Mouse (Mus musculus) CH12.LX (cell line): ENCODE data around the gene Arhgef25. TPM values are rescaled to one million over a fixed set of nuclear protein-coding genes. Genes with fewer than 3 reads are reported as not detected.

Experiments used
- DNase-seq: peaks from one replicate; pipeline ENCODE4 v3.0.0-alpha.2; 2013; ENCODE audit errors: extremely low read depth
- H3K27ac ChIP-seq: 2 replicates; pipeline ENCODE4 v1.5.1; 2012; ENCODE audit warnings: low read depth, mild to moderate bottlenecking, control low read depth, moderate library complexity; ENCODE audit not compliant: insufficient read depth
- H3K27me3 ChIP-seq: replicated peaks from 2 replicates; pipeline ENCODE3; 2012; ENCODE audit warnings: inconsistent platforms
- H3K36me3 ChIP-seq, 2 experiments: replicated peaks in 1 of 2; 2 replicates each; pipeline versions ENCODE3 to v1.6.1; 2012; ENCODE audit warnings: inconsistent platforms in 1 of 2, low read length in 1 of 2, mild to moderate bottlenecking in 1 of 2, mixed read lengths in 1 of 2, moderate library complexity in 1 of 2; ENCODE audit not compliant: control insufficient read depth in 1 of 2, insufficient read depth in 1 of 2
- H3K4me1 ChIP-seq, 2 experiments: 2 replicates each; pipeline ENCODE4 v1.6.1; 2012; ENCODE audit warnings: inconsistent platforms in 1 of 2, moderate library complexity in 1 of 2; ENCODE audit not compliant: insufficient read depth in 2 of 2, control insufficient read depth in 1 of 2
- H3K4me2 ChIP-seq: 2 replicates; pipeline ENCODE4 v1.6.1; 2012; ENCODE audit warnings: low read depth, mild to moderate bottlenecking, control low read depth; ENCODE audit not compliant: poor library complexity, insufficient read depth, severe bottlenecking
- H3K4me3 ChIP-seq, 3 experiments: fragments of 150-350 bp in 1 of 3; sonication (generic) in 1 of 3; replicated peaks in 1 of 3; 2 replicates each; pipeline versions ENCODE3 to v1.5.1; 2011 to 2012; ENCODE audit warnings: low read depth in 2 of 3, low read length in 2 of 3, mild to moderate bottlenecking in 2 of 3, moderate library complexity in 2 of 3, control low read depth in 1 of 3, improper control_type of control experiment in 1 of 3, inconsistent platforms in 1 of 3, mixed read lengths in 1 of 3; ENCODE audit not compliant: poor library complexity in 1 of 3
- H3K79me2 ChIP-seq: replicated peaks from 2 replicates; pipeline ENCODE4 v1.6.1; 2012; ENCODE audit warnings: mild to moderate bottlenecking, moderate library complexity; ENCODE audit not compliant: control insufficient read depth, poor library complexity, insufficient read depth, severe bottlenecking; ENCODE audit errors: extremely low read depth
- H3K9ac ChIP-seq: 2 replicates; pipeline ENCODE4 v1.6.1; 2012; ENCODE audit warnings: low read depth, mild to moderate bottlenecking, control low read depth, moderate library complexity; ENCODE audit not compliant: insufficient read depth
- H3K9me3 ChIP-seq: replicated peaks from 2 replicates; pipeline ENCODE3; 2012; ENCODE audit warnings: low read length, inconsistent platforms, mixed read lengths
- CHD2 ChIP-seq: IDR thresholded peaks from 2 replicates; pipeline ENCODE4 v1.6.1; 2011; ENCODE audit warnings: low read length, improper control_type of control experiment
- ETS1 ChIP-seq: conservative IDR thresholded peaks from 2 replicates; pipeline ENCODE4 v1.6.1; 2012; ENCODE audit warnings: low read depth, mild to moderate bottlenecking, inconsistent platforms, low read length, improper control_type of control experiment, moderate library complexity
- JUN ChIP-seq: IDR thresholded peaks from 2 replicates; pipeline ENCODE4 v1.6.1; 2011; ENCODE audit warnings: low read depth, mild to moderate bottlenecking, low read length, improper control_type of control experiment, moderate library complexity; ENCODE audit not compliant: insufficient read depth
- MAZ ChIP-seq: IDR thresholded peaks from 2 replicates; pipeline ENCODE4 v1.6.1; 2012; ENCODE audit warnings: low read depth, mild to moderate bottlenecking, inconsistent platforms, low read length, improper control_type of control experiment, moderate library complexity
- MEF2A ChIP-seq: IDR thresholded peaks from 2 replicates; pipeline ENCODE4 v1.6.1; 2014; ENCODE audit warnings: low read depth, mild to moderate bottlenecking, inconsistent platforms, low read length, improper control_type of control experiment, borderline replicate concordance
- MYC ChIP-seq: IDR thresholded peaks from 2 replicates; pipeline ENCODE4 v1.6.1; 2011; ENCODE audit warnings: low read depth, mild to moderate bottlenecking, improper control_type of control experiment, low read length
- RCOR1 ChIP-seq: conservative IDR thresholded peaks from 2 replicates; pipeline ENCODE4 v1.6.1; 2012; ENCODE audit warnings: low read depth, mild to moderate bottlenecking, inconsistent platforms, low read length, improper control_type of control experiment
- SIN3A ChIP-seq: IDR thresholded peaks from 2 replicates; pipeline ENCODE4 v1.6.1; 2012; ENCODE audit warnings: low read length, improper control_type of control experiment, inconsistent platforms
- TCF12 ChIP-seq: IDR thresholded peaks from 2 replicates; pipeline ENCODE4 v1.6.1; 2014; ENCODE audit warnings: low read depth, mild to moderate bottlenecking, inconsistent platforms, low read length, improper control_type of control experiment
- UBTF ChIP-seq: IDR thresholded peaks from 2 replicates; pipeline ENCODE4 v1.6.1; 2012; ENCODE audit warnings: low read depth, mild to moderate bottlenecking, inconsistent platforms, low read length, improper control_type of control experiment, moderate library complexity
- USF2 ChIP-seq: conservative IDR thresholded peaks from 2 replicates; pipeline ENCODE4 v1.6.1; 2011; ENCODE audit warnings: low read depth, low read length, improper control_type of control experiment
- ZMIZ1 ChIP-seq: IDR thresholded peaks from 2 replicates; pipeline ENCODE4 v1.6.1; 2012; ENCODE audit warnings: low read depth, mild to moderate bottlenecking, inconsistent platforms, low read length, improper control_type of control experiment
- dilution Hi-C: fragments of 300-500 bp; cut with MboI; formaldehyde crosslinking; loops from 2 replicates; pipeline ENCODE4 v1.14.3; 2020; ENCODE audit warnings: low sequenced_read_pairs; ENCODE audit not compliant: extremely low pct_unique_long_range_greater_than_20kb, extremely low pct_ligation_motif_present
- in situ Hi-C: fragments of 300-500 bp; cut with MboI; formaldehyde crosslinking; loops from 3 replicates; pipeline ENCODE4 v1.14.3; 2019; ENCODE audit warnings: low sequenced_read_pairs, low pct_ligation_motif_present, low pct_unique_long_range_greater_than_20kb, mixed read lengths
- polyA plus RNA-seq: library from polyadenylated mRNA; unstranded; fragments of >175 nt; gene quantifications from 2 replicates; pipeline ENCODE4 v1.2.1, GENCODE M21; 2012; ENCODE audit warnings: low read depth; ENCODE audit not compliant: insufficient read length
- total RNA-seq, 2 experiments: library from RNA; depleted of rRNA; stranded (reverse); fragments of 300-350 nt in 1 of 2; fragments of >200 nt in 1 of 2; gene quantifications; 2 replicates each; pipeline ENCODE4 v1.2.3; 2012 to 2014

Arhgef25 gene
- total and polyA plus RNA-seq, 3 experiments = 3.3 to 8.7 (median 8.3) TPM

- no peak for DNase-seq
- Histone ChIP-seq H3K9me3 (no peaks in the 10 kb centered on the region), H3K4me1 (peaks cover 3 to 31% of the 10 kb centered on the region in 2 experiments; a peak in 3 of 4 replicates), H3K9ac (no peak overlapping the region), H3K79me2 (no peaks in the 10 kb centered on the region), H3K4me3 (no peak overlapping the region), H3K4me2 (no peak overlapping the region), H3K36me3 (peaks cover 43 to 58% of the 10 kb centered on the region in 2 experiments), H3K27ac (no peak overlapping the region), H3K27me3 (no peaks in the 10 kb centered on the region)
- in situ Hi-C loops = loop anchor here (5.0 kb wide), 1 partner anchor 40 kb away; no protein-coding TSS in a partner anchor
- TF ChIP-seq MEF2A (no peak), USF2 (no peak), ETS1 (no peak), JUN (no peak), ZMIZ1 (no peak), MYC (no peak), RCOR1 (no peak), UBTF (no peak), CHD2 (no peak)
- dilution Hi-C loops = no loop called here
These were observed 7.2 kb upstream of the Arhgef25 start for GRCm38 (mm10) chr10:127197104-127197503.

GRCm38 (mm10) chr10:127196392-127196791 lies 6.5 kb upstream of the Arhgef25 start:
- Histone ChIP-seq H3K27me3 (no peaks in the 10 kb centered on the region), H3K79me2 (no peaks in the 10 kb centered on the region), H3K9me3 (no peaks in the 10 kb centered on the region), H3K36me3 (peaks cover 43 to 60% of the 10 kb centered on the region in 2 experiments), H3K4me3 (no peak overlapping the region), H3K4me2 (peak overlapping the region; percentile 70; the same call in 1 of the 2 replicates), H3K9ac (no peak overlapping the region), H3K4me1 (peaks cover 3 to 31% of the 10 kb centered on the region in 2 experiments; a peak in 3 of 4 replicates), H3K27ac (no peak overlapping the region)
- DNase-seq = no peak
- TF ChIP-seq TCF12 (no peak), SIN3A (0 out of 2 replicates have a peak, but pooled peaks have one; percentile 14), MAZ (no peak)
- dilution Hi-C loops = no loop called here
- in situ Hi-C loops = loop anchor here (5.0 kb wide), 1 partner anchor 41 kb away; no protein-coding TSS in a partner anchor
